Mouse (Mus musculus) myocyte (in vitro differentiated cells): ENCODE results near the gene Fermt3. TPM values are rescaled to one million over a fixed set of nuclear protein-coding genes. Genes with fewer than 3 reads are reported as not detected.
"Not testable (repeated sequence)": the region's sequence is repeated elsewhere in the genome, so short reads cannot be mapped to it uniquely, and the experiment has no call there.

Source experiments
- H3K27me3 ChIP-seq: one replicate; pipeline ENCODE4 v1.6.1; 2011; ENCODE audit not compliant: control insufficient read depth, insufficient read depth, insufficient read length
- H3K36me3 ChIP-seq: one replicate; pipeline ENCODE4 v1.6.1; 2011; ENCODE audit not compliant: control insufficient read depth, insufficient read depth
- H3K4me2 ChIP-seq: one replicate; pipeline ENCODE4 v1.6.1; 2011; ENCODE audit warnings: low read depth, control low read depth
- H3K4me3 ChIP-seq: one replicate; pipeline ENCODE4 v1.5.1; 2011; ENCODE audit warnings: mild to moderate bottlenecking, control low read depth, moderate library complexity
- H3K79me2 ChIP-seq: one replicate; pipeline ENCODE4 v1.6.1; 2011; ENCODE audit not compliant: control insufficient read depth, insufficient read depth
- H3ac ChIP-seq: one replicate; pipeline ENCODE4 v1.6.1; 2011; ENCODE audit not compliant: control insufficient read depth, insufficient read length
- CEBPB ChIP-seq: IDR thresholded peaks from 2 replicates; pipeline ENCODE4 v1.6.1; 2011; ENCODE audit warnings: mild to moderate bottlenecking, moderate library complexity; ENCODE audit not compliant: poor library complexity, insufficient read depth, severe bottlenecking
- E2F4 ChIP-seq: IDR thresholded peaks from one replicate; pipeline ENCODE4 v1.6.1; 2011; ENCODE audit warnings: mild to moderate bottlenecking, control low read depth, moderate library complexity; ENCODE audit not compliant: insufficient read depth
- MAX ChIP-seq: IDR thresholded peaks from one replicate; pipeline ENCODE4 v1.6.1; 2011; ENCODE audit warnings: low read depth, mild to moderate bottlenecking, control low read depth
- MYOD1 ChIP-seq, 3 experiments: IDR thresholded peaks; one replicate each; pipeline ENCODE4 v1.6.1; 2011; ENCODE audit warnings: control low read depth in 2 of 3, low read depth in 2 of 3, mild to moderate bottlenecking in 2 of 3, moderate library complexity in 1 of 3; ENCODE audit not compliant: insufficient read length in 2 of 3, control insufficient read depth in 1 of 3
- MYOG ChIP-seq, 3 experiments: IDR thresholded peaks; one replicate each; pipeline ENCODE4 v1.6.1; 2011; ENCODE audit warnings: control low read depth in 2 of 3, low read depth in 2 of 3, mild to moderate bottlenecking in 2 of 3; ENCODE audit not compliant: insufficient read length in 2 of 3, control insufficient read depth in 1 of 3, insufficient read depth in 1 of 3
- POLR2A ChIP-seq: IDR thresholded peaks from one replicate; pipeline ENCODE4 v1.6.1; 2011; ENCODE audit warnings: low read depth, mild to moderate bottlenecking, control low read depth, moderate library complexity; ENCODE audit not compliant: insufficient read length
- POLR2AphosphoS2 ChIP-seq: IDR thresholded peaks from one replicate; pipeline ENCODE4 v1.6.1; 2011; ENCODE audit warnings: low read depth, control low read depth; ENCODE audit not compliant: insufficient read length
- SRF ChIP-seq: IDR thresholded peaks from one replicate; pipeline ENCODE4 v1.6.1; 2011; ENCODE audit warnings: low read depth; ENCODE audit not compliant: control insufficient read depth, insufficient read length
- TCF12 ChIP-seq: IDR thresholded peaks from one replicate; pipeline ENCODE4 v1.6.1; 2011; ENCODE audit warnings: mild to moderate bottlenecking, control low read depth; ENCODE audit not compliant: poor library complexity, insufficient read depth, severe bottlenecking
- TCF3 ChIP-seq: IDR thresholded peaks from one replicate; pipeline ENCODE4 v1.6.1; 2011; ENCODE audit warnings: low read depth, control low read depth; ENCODE audit not compliant: insufficient read length
- USF1 ChIP-seq: IDR thresholded peaks from one replicate; pipeline ENCODE4 v1.6.1; 2011; ENCODE audit warnings: low read depth, mild to moderate bottlenecking, control low read depth, moderate library complexity
- polyA plus RNA-seq: library from polyadenylated mRNA; unstranded; fragments of >200 nt; fragmentation: generic; extraction: Trizol; gene quantifications from one replicate; pipeline ENCODE4 v1.2.1, GENCODE M21; 2012; ENCODE audit warnings: missing spikeins

Gene Fermt3
- polyA plus RNA-seq, 1 experiment = 0.34 TPM

- no peak overlapping the region for H3ac ChIP-seq
- H3K27me3 ChIP-seq = no peaks in the 10 kb centered on the region
- no peaks in the 10 kb centered on the region for H3K36me3 ChIP-seq
- no peaks in the 10 kb centered on the region for H3K79me2 ChIP-seq
- H3K4me3 ChIP-seq = no peak overlapping the region
- H3K4me2 ChIP-seq = peak overlapping the region; percentile 96
- TF ChIP-seq POLR2A (peak; percentile 22), MAX (peak; percentile 30), USF1 (peak; percentile 30), POLR2AphosphoS2 (no peak), E2F4 (no peak), CEBPB (peak; percentile 89), TCF12 (no peak)
These were observed 35.5 kb upstream of the Fermt3 start for GRCm38 (mm10) chr19:7054772-7055171.

DNA sequence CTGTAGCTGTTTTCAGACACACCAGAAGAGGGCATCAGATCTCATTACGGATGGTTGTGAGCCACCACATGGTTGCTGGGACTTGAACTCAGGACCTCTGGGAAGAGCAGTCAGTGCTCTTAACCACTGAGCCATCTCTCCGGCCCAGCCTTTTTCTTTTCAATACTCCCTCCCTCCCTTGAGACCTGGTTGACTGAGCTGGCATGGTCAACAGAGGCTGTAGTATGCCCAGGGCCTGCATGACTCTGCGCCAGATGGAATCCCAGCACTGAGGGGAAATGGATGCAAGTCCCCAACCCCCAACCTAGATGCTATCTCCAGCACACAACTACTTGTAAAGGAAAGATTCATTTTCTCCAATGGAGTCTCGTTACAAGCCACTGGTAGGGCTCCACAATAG is 34.1 kb upstream of the Fermt3 start:
- H3K4me2 ChIP-seq, H3K4me3 ChIP-seq, H3K36me3 ChIP-seq, H3K79me2 ChIP-seq, H3ac ChIP-seq, H3K27me3 ChIP-seq: not testable (repeated sequence)

GRCm38 (mm10) chr19:7044706-7045105 is 25.4 kb upstream of the Fermt3 start:
- Histone ChIP-seq H3K4me2 (peak overlapping the region; percentile 8), H3ac (no peak overlapping the region), H3K79me2 (no peaks in the 10 kb centered on the region), H3K36me3 (no peaks in the 10 kb centered on the region), H3K27me3 (no peaks in the 10 kb centered on the region), H3K4me3 (no peak overlapping the region)
- TF ChIP-seq MYOD1 (IDR thresholded peaks at IDR 0.05; ENCODE audit: control insufficient read depth in 1 of 3, insufficient read length in 2 of 3, low read depth in 2 of 3) (peak in 1 of 3 experiments; percentile 47), E2F4 (no peak)

- Histone ChIP-seq H3K79me2 (peaks cover 2% of the 10 kb centered on the region), H3K4me3 (no peak overlapping the region), H3K36me3 (no peaks in the 10 kb centered on the region), H3ac (no peak overlapping the region), H3K4me2 (peak overlapping the region; percentile 8), H3K27me3 (no peaks in the 10 kb centered on the region)
- no peak for TF ChIP-seq SRF
- no peak for TF ChIP-seq TCF3
These were observed 25.0 kb upstream of the Fermt3 start for GRCm38 (mm10) chr19:7044279-7044678.

GRCm38 (mm10) chr19:7041171-7041570 is 21.9 kb upstream of the Fermt3 start:
- Histone ChIP-seq H3K79me2 (peaks cover 33% of the 10 kb centered on the region), H3K36me3 (peaks cover 4% of the 10 kb centered on the region), H3K4me3 (peak overlapping the region; percentile 58), H3K4me2 (peak overlapping the region; percentile 72), H3ac (peak overlapping the region; percentile 56), H3K27me3 (no peaks in the 10 kb centered on the region)
- TF ChIP-seq POLR2AphosphoS2 = no peak
- no peak for TF ChIP-seq MYOD1 (IDR thresholded peaks at IDR 0.05; ENCODE audit: control insufficient read depth in 1 of 3, insufficient read length in 2 of 3, low read depth in 2 of 3)
- TF ChIP-seq SRF = no peak
- no peak for TF ChIP-seq MYOG (IDR thresholded peaks at IDR 0.05; ENCODE audit: control insufficient read depth in 1 of 3, insufficient read depth in 1 of 3, insufficient read length in 2 of 3, low read depth in 2 of 3)

- Histone ChIP-seq H3K4me2 (peak overlapping the region; percentile 72), H3K4me3 (peak overlapping the region; percentile 58), H3K79me2 (peaks cover 37% of the 10 kb centered on the region), H3K27me3 (no peaks in the 10 kb centered on the region), H3ac (peak overlapping the region; percentile 56), H3K36me3 (peaks cover 4% of the 10 kb centered on the region)
- no peak for TF ChIP-seq TCF12
- TF ChIP-seq MYOG (IDR thresholded peaks at IDR 0.05; ENCODE audit: control insufficient read depth in 1 of 3, insufficient read depth in 1 of 3, insufficient read length in 2 of 3, low read depth in 2 of 3) = no peak
- no peak for TF ChIP-seq POLR2A
- no peak for TF ChIP-seq USF1
- no peak for TF ChIP-seq MAX
- no peak for TF ChIP-seq POLR2AphosphoS2
These were observed 21.4 kb upstream of the Fermt3 start for GRCm38 (mm10) chr19:7040637-7041130.
